Mouse (Mus musculus): Measurements from ENCODE around the gene Tmem107. TPM values are rescaled to one million over a fixed set of nuclear protein-coding genes. Genes with fewer than 3 reads are reported as not detected.
A peak's percentile ranks its signal among the peaks of the same experiment; 100 is the strongest.

Tmem107 gene
- polyA plus RNA-seq, 1 experiment from 2014 or later: 60.8 TPM

GRCm38 (mm10) chr11:69047592-69047991, 23.0 kb upstream of the Tmem107 start:
- DNase-seq (ENCODE audit: extremely low spot score, low spot score): no peak
- Histone ChIP-seq H3K9me3 (no peaks in the 10 kb centered on the region), H3K4me3 (peak overlapping the region; percentile 67), H3K4me1 (peaks cover 35% of the 10 kb centered on the region), H3K36me3 (replicated peaks) (peaks cover 56% of the 10 kb centered on the region), H3K27me3 (ENCODE audit: poor library complexity, severe bottlenecking) (no peaks in the 10 kb centered on the region), H3K27ac (no peak overlapping the region)
- WGBS: 91% methylated on average over 12 of the region's 12 CpGs

- peaks cover 62% of the 10 kb centered on the region for H3K36me3 ChIP-seq (replicated peaks)
- H3K27ac ChIP-seq: no peak overlapping the region
- H3K27me3 ChIP-seq (ENCODE audit: poor library complexity, severe bottlenecking): no peaks in the 10 kb centered on the region
- peak overlapping the region; percentile 67; the same call in 1 of the 2 replicates for H3K4me3 ChIP-seq
- no peak for DNase-seq (ENCODE audit: extremely low spot score, low spot score)
- H3K4me1 ChIP-seq: peaks cover 35% of the 10 kb centered on the region
- 94% methylated on average over 14 of the region's 14 CpGs for WGBS
- no peaks in the 10 kb centered on the region for H3K9me3 ChIP-seq
These were observed 22.5 kb upstream of the Tmem107 start for GRCm38 (mm10) chr11:69048151-69048550.

- Histone ChIP-seq H3K27ac (no peak overlapping the region), H3K27me3 (ENCODE audit: poor library complexity, severe bottlenecking) (no peaks in the 10 kb centered on the region), H3K9me3 (no peaks in the 10 kb centered on the region), H3K4me3 (no peak overlapping the region), H3K36me3 (replicated peaks) (peaks cover 76% of the 10 kb centered on the region), H3K4me1 (peaks cover 35% of the 10 kb centered on the region)
- 92% methylated on average over 8 of the region's 8 CpGs for WGBS
- DNase-seq (ENCODE audit: extremely low spot score, low spot score): no peak
These were observed 19.9 kb upstream of the Tmem107 start for GRCm38 (mm10) chr11:69050748-69051147.

- H3K4me1 ChIP-seq: peaks cover 30% of the 10 kb centered on the region
- 80% methylated on average over 4 of the region's 4 CpGs for WGBS
- H3K36me3 ChIP-seq (replicated peaks): peaks cover 76% of the 10 kb centered on the region
- no peak overlapping the region for H3K27ac ChIP-seq
- DNase-seq (ENCODE audit: extremely low spot score, low spot score): no peak
- no peaks in the 10 kb centered on the region for H3K27me3 ChIP-seq (ENCODE audit: poor library complexity, severe bottlenecking)
- no peaks in the 10 kb centered on the region for H3K9me3 ChIP-seq
- no peak overlapping the region; the same call in 1 of the 2 replicates for H3K4me3 ChIP-seq
These were observed 18.8 kb upstream of the Tmem107 start for GRCm38 (mm10) chr11:69051771-69052170.

- DNase-seq (ENCODE audit: extremely low spot score, low spot score): no peak
- no peaks in the 10 kb centered on the region for H3K27me3 ChIP-seq (ENCODE audit: poor library complexity, severe bottlenecking)
- no peak overlapping the region for H3K4me3 ChIP-seq
- peaks cover 18% of the 10 kb centered on the region for H3K4me1 ChIP-seq
- whole genome bisulfite sequencing: 91% methylated on average over 2 of the region's 2 CpGs
- H3K36me3 ChIP-seq (replicated peaks): peaks cover 67% of the 10 kb centered on the region
- no peaks in the 10 kb centered on the region for H3K9me3 ChIP-seq
- H3K27ac ChIP-seq: no peak overlapping the region
These were observed 17.7 kb upstream of the Tmem107 start for GRCm38 (mm10) chr11:69052824-69053421.

GRCm38 (mm10) chr11:69053848-69054247, 16.8 kb upstream of the Tmem107 start:
- no peak overlapping the region; the same call in 1 of the 2 replicates for H3K4me3 ChIP-seq
- no peaks in the 10 kb centered on the region for H3K27me3 ChIP-seq (ENCODE audit: poor library complexity, severe bottlenecking)
- peaks cover 57% of the 10 kb centered on the region for H3K36me3 ChIP-seq (replicated peaks)
- no peak for DNase-seq (ENCODE audit: extremely low spot score, low spot score)
- 78% methylated on average over 3 of the region's 3 CpGs for WGBS
- no peak overlapping the region for H3K27ac ChIP-seq
- H3K4me1 ChIP-seq: peaks cover 21% of the 10 kb centered on the region
- no peaks in the 10 kb centered on the region for H3K9me3 ChIP-seq

GRCm38 (mm10) chr11:69058265-69058664, 12.3 kb upstream of the Tmem107 start:
- peaks cover 13% of the 10 kb centered on the region for H3K36me3 ChIP-seq (replicated peaks)
- H3K27ac ChIP-seq: peak overlapping the region; percentile 88; the same call in 1 of the 2 replicates
- peak overlapping the region; percentile 88 for H3K4me3 ChIP-seq
- 68% methylated on average over 2 of the region's 2 CpGs for WGBS
- peaks cover 37% of the 10 kb centered on the region for H3K4me1 ChIP-seq
- H3K9me3 ChIP-seq: no peaks in the 10 kb centered on the region
- 0 out of 2 replicates have a peak, but pooled peaks cover 9% of the 10 kb centered on the region for H3K27me3 ChIP-seq (ENCODE audit: poor library complexity, severe bottlenecking)
- DNase-seq (ENCODE audit: extremely low spot score, low spot score): no peak

GRCm38 (mm10) chr11:69058729-69059356, 11.8 kb upstream of the Tmem107 start:
- Histone ChIP-seq H3K27ac (peak overlapping the region; percentile 88), H3K9me3 (no peaks in the 10 kb centered on the region)
- 4% methylated on average over 19 of the region's 19 CpGs for WGBS

GRCm38 (mm10) chr11:69059357-69059974, 11.1 kb upstream of the Tmem107 start, which contains the start of gene Borcs6:
Gene Borcs6 (plus strand): TSS chr11:69059717.
- H3K9me3 ChIP-seq: no peaks in the 10 kb centered on the region
- peak within 1 kb of the TSS; percentile 88 for H3K27ac ChIP-seq
- H3K36me3 ChIP-seq (replicated peaks): peaks cover 1% of the 10 kb centered on the region
- peak within 1 kb of the TSS; percentile 88 for H3K4me3 ChIP-seq
- H3K27me3 ChIP-seq (ENCODE audit: poor library complexity, severe bottlenecking): 0 out of 2 replicates have a peak, but pooled peaks cover 9% of the 10 kb centered on the region
- WGBS: under 1% methylated on average over 64 of the region's 64 CpGs
- peak; percentile 96 for DNase-seq (ENCODE audit: extremely low spot score, low spot score)
- H3K4me1 ChIP-seq: peaks cover 46% of the 10 kb centered on the region

More at GRCm38 (mm10) chr11:69058729-69059356, 11.8 kb upstream of the Tmem107 start:
- no peak for DNase-seq (ENCODE audit: extremely low spot score, low spot score)
- Histone ChIP-seq H3K36me3 (replicated peaks) (peaks cover 7% of the 10 kb centered on the region), H3K4me3 (peak overlapping the region; percentile 88), H3K4me1 (peaks cover 40% of the 10 kb centered on the region), H3K27me3 (ENCODE audit: poor library complexity, severe bottlenecking) (0 out of 2 replicates have a peak, but pooled peaks cover 9% of the 10 kb centered on the region)

- Histone ChIP-seq H3K27ac (peak overlapping the region; percentile 88), H3K36me3 (replicated peaks) (no peaks in the 10 kb centered on the region), H3K27me3 (ENCODE audit: poor library complexity, severe bottlenecking) (0 out of 2 replicates have a peak, but pooled peaks cover 9% of the 10 kb centered on the region), H3K4me1 (peaks cover 51% of the 10 kb centered on the region), H3K9me3 (no peaks in the 10 kb centered on the region), H3K4me3 (peak overlapping the region; percentile 88)
- no peak for DNase-seq (ENCODE audit: extremely low spot score, low spot score)
- under 1% methylated on average over 48 of the region's 49 CpGs for WGBS
These were observed 10.6 kb upstream of the Tmem107 start for GRCm38 (mm10) chr11:69059975-69060411.

GRCm38 (mm10) chr11:69060448-69061254, 10.0 kb upstream of the Tmem107 start:
- H3K4me3 ChIP-seq: peak overlapping the region; percentile 88
- under 1% methylated on average over 40 of the region's 40 CpGs for WGBS

More at GRCm38 (mm10) chr11:69060448-69061254, 10.0 kb upstream of the Tmem107 start:
- Histone ChIP-seq H3K4me1 (peaks cover 51% of the 10 kb centered on the region), H3K27ac (peak overlapping the region; percentile 88), H3K9me3 (no peaks in the 10 kb centered on the region), H3K36me3 (replicated peaks) (no peaks in the 10 kb centered on the region), H3K27me3 (ENCODE audit: poor library complexity, severe bottlenecking) (0 out of 2 replicates have a peak, but pooled peaks cover 9% of the 10 kb centered on the region)
- DNase-seq (ENCODE audit: extremely low spot score, low spot score): peak; percentile 55

All from forebrain, embryonic 10.5 days (tissue).